Comparison of ENCODE assay signal across 30 mouse cellular contexts in genomic region chr7:144307853-144308409, GRCm38 (mm10).
DNase-seq lines count a peak whose midpoint lies in the region; ATAC-seq and TF ChIP-seq lines count a peak whose summit lies in the region.
"Had no signal": no experiment of that assay in that cellular context is flagged by ENCODE, and none has a peak within 500 bp of the region (broad histone marks: within the 10 kb centered on the region; RNA-seq: fewer than 3 reads in every experiment).

No protein-coding gene starts in this region.

- TF ChIP-seq POLR2A in olfactory bulb, adult 2 months (IDR thresholded peaks at IDR 0.05; ENCODE audit: insufficient read depth, low read depth, low read length) = no peak

- peak; percentile 72 to 74 for DNase-seq in cerebellum, postnatal 14 days
- no peak for DNase-seq in layer of hippocampus, adult 2 months (ENCODE audit: low spot score in 2 of 2)
- DNase-seq in layer of hippocampus, adult 18-20 months (ENCODE audit: low spot score in 2 of 2) = no peak
- peak; percentile 57 for DNase-seq in midbrain, embryonic 14.5 days
- DNase-seq in stomach, postnatal 0 days (ENCODE audit: low spot score) = no peak
- DNase-seq: adrenal gland, postnatal 25 days; cerebellum, adult 8-10 months; heart, postnatal 10 days; kidney, adult 8-10 months; kidney, postnatal 4 days; liver, embryonic 13.5 days; lung, adult 18-20 months; lung, postnatal 4 days; thymus, postnatal 4 days had no signal

- H3K27ac ChIP-seq in layer of hippocampus, adult 2 months = peak overlapping the region; percentile 51; the same call in 1 of the 2 replicates
- peak overlapping the region; percentile 64 for H3K27ac ChIP-seq in midbrain, embryonic 14.5 days (replicated peaks; ENCODE audit: low read depth, low read length)
- H3K27ac ChIP-seq in olfactory bulb, adult 2 months (ENCODE audit: insufficient read depth, low read depth, low read length) = peak overlapping the region; percentile 69
- H3K27ac ChIP-seq in intestine, embryonic 15.5 days = no peak overlapping the region
- no peak overlapping the region for H3K27ac ChIP-seq in stomach, postnatal 0 days (replicated peaks)
- H3K27ac ChIP-seq: embryonic facial prominence, embryonic 13.5 days; forebrain, embryonic 10.5 days; heart, embryonic 13.5 days; kidney, postnatal 0 days; left cerebral cortex, adult 2 months; limb, embryonic 10.5 days; limb, embryonic 15.5 days; liver, embryonic 13.5 days; neural tube, embryonic 15.5 days had no signal

- no peaks in the 10 kb centered on the region for H3K36me3 ChIP-seq in midbrain, embryonic 14.5 days (ENCODE audit: control insufficient read depth, insufficient read depth, low read length)
- no peaks in the 10 kb centered on the region for H3K36me3 ChIP-seq in intestine, embryonic 15.5 days
- no peaks in the 10 kb centered on the region for H3K36me3 ChIP-seq in stomach, postnatal 0 days (ENCODE audit: control insufficient read depth, insufficient read depth, low read length)
- H3K36me3 ChIP-seq: embryonic facial prominence, embryonic 13.5 days; forebrain, embryonic 10.5 days; heart, embryonic 13.5 days; limb, embryonic 10.5 days; limb, embryonic 15.5 days; liver, embryonic 13.5 days; neural tube, embryonic 15.5 days had no signal

- no peak overlapping the region for H3K9ac ChIP-seq in midbrain, embryonic 14.5 days (replicated peaks; ENCODE audit: low read length)
- H3K9ac ChIP-seq in intestine, embryonic 15.5 days = no peak overlapping the region
- no peak overlapping the region for H3K9ac ChIP-seq in stomach, postnatal 0 days (ENCODE audit: low read length)
- H3K9ac ChIP-seq: embryonic facial prominence, embryonic 13.5 days; heart, embryonic 13.5 days; limb, embryonic 15.5 days; liver, embryonic 13.5 days; neural tube, embryonic 15.5 days had no signal

- peaks cover 17% of the 10 kb centered on the region for H3K4me1 ChIP-seq in midbrain, embryonic 14.5 days (ENCODE audit: control insufficient read depth, insufficient read depth, low read length)
- peaks cover 16% of the 10 kb centered on the region for H3K4me1 ChIP-seq in olfactory bulb, adult 2 months (ENCODE audit: control insufficient read depth, insufficient read depth, low read length)
- H3K4me1 ChIP-seq in intestine, embryonic 15.5 days (replicated peaks) = no peaks in the 10 kb centered on the region
- H3K4me1 ChIP-seq in stomach, postnatal 0 days (replicated peaks; ENCODE audit: control insufficient read depth, insufficient read depth) = no peaks in the 10 kb centered on the region
- H3K4me1 ChIP-seq: embryonic facial prominence, embryonic 13.5 days; forebrain, embryonic 10.5 days; heart, embryonic 13.5 days; limb, embryonic 10.5 days; limb, embryonic 15.5 days; liver, embryonic 13.5 days; megakaryocyte, embryonic 14.5 days; neural tube, embryonic 15.5 days had no signal

- H3K27me3 ChIP-seq in midbrain, embryonic 14.5 days (ENCODE audit: control insufficient read depth, insufficient read depth, low read length) = no peaks in the 10 kb centered on the region
- H3K27me3 ChIP-seq in intestine, embryonic 15.5 days (replicated peaks) = no peaks in the 10 kb centered on the region
- no peaks in the 10 kb centered on the region for H3K27me3 ChIP-seq in stomach, postnatal 0 days (ENCODE audit: control insufficient read depth, insufficient read depth, low read length)
- H3K27me3 ChIP-seq: embryonic facial prominence, embryonic 13.5 days; heart, embryonic 13.5 days; limb, embryonic 15.5 days; liver, embryonic 13.5 days; neural tube, embryonic 15.5 days had no signal

- H3K9me3 ChIP-seq in midbrain, embryonic 14.5 days (ENCODE audit: control insufficient read depth, low read length) = no peaks in the 10 kb centered on the region
- no peaks in the 10 kb centered on the region for H3K9me3 ChIP-seq in intestine, embryonic 15.5 days
- no peaks in the 10 kb centered on the region for H3K9me3 ChIP-seq in stomach, postnatal 0 days (ENCODE audit: control insufficient read depth, low read length)
- H3K9me3 ChIP-seq: embryonic facial prominence, embryonic 13.5 days; forebrain, embryonic 10.5 days; heart, embryonic 13.5 days; limb, embryonic 10.5 days; limb, embryonic 15.5 days; liver, embryonic 13.5 days; megakaryocyte, embryonic 14.5 days; neural tube, embryonic 15.5 days had no signal

- H3K4me2 ChIP-seq in midbrain, embryonic 14.5 days (ENCODE audit: low read length) = no peak overlapping the region
- H3K4me2 ChIP-seq in intestine, embryonic 15.5 days (replicated peaks) = no peak overlapping the region
- H3K4me2 ChIP-seq in stomach, postnatal 0 days (replicated peaks; ENCODE audit: low read depth) = no peak overlapping the region
- H3K4me2 ChIP-seq: embryonic facial prominence, embryonic 13.5 days; heart, embryonic 13.5 days; limb, embryonic 15.5 days; liver, embryonic 13.5 days; neural tube, embryonic 15.5 days had no signal

- H3K4me3 ChIP-seq in layer of hippocampus, adult 2 months = no peak overlapping the region
- H3K4me3 ChIP-seq in midbrain, embryonic 14.5 days (replicated peaks; ENCODE audit: low read depth, low read length) = no peak overlapping the region
- no peak overlapping the region for H3K4me3 ChIP-seq in olfactory bulb, adult 2 months (ENCODE audit: insufficient read depth, low read depth, low read length)
- no peak overlapping the region for H3K4me3 ChIP-seq in intestine, embryonic 15.5 days (replicated peaks)
- H3K4me3 ChIP-seq in stomach, postnatal 0 days (ENCODE audit: low read depth, low read length) = no peak overlapping the region
- H3K4me3 ChIP-seq: embryonic facial prominence, embryonic 13.5 days; forebrain, embryonic 10.5 days; heart, embryonic 13.5 days; left cerebral cortex, adult 2 months; limb, embryonic 10.5 days; limb, embryonic 15.5 days; liver, embryonic 13.5 days; megakaryocyte, embryonic 14.5 days; neural tube, embryonic 15.5 days had no signal

- TF ChIP-seq EP300 in stomach, postnatal 0 days (optimal IDR thresholded peaks at IDR 0.05) = no peak

- ATAC-seq in cerebellum, adult (ENCODE audit: insufficient number of reproducible peaks, low FRiP score, low TSS enrichment) = no peak
- no peak for ATAC-seq in midbrain, embryonic 14.5 days (ENCODE audit: low FRiP score, low TSS enrichment)
- ATAC-seq in intestine, embryonic 15.5 days = no peak
- ATAC-seq in stomach, postnatal 0 days (ENCODE audit: low FRiP score, low TSS enrichment) = no peak
- ATAC-seq: CD4-positive, CD25-positive, alpha-beta regulatory T cell, adult 4 months; forebrain, embryonic 16.5 days; inflammation-experienced regulatory T-cells, adult 6 months; lung, postnatal 0 days had no signal

- 59% methylated on average over 10 of the region's 10 CpGs for WGBS in midbrain, embryonic 14.5 days
- WGBS in olfactory bulb, adult 2 months = 32% methylated on average over 10 of the region's 10 CpGs
- 79% methylated on average over 10 of the region's 10 CpGs for WGBS in intestine, embryonic 15.5 days
- 75% methylated on average over 10 of the region's 10 CpGs for WGBS in stomach, postnatal 0 days

- TF ChIP-seq CTCF in layer of hippocampus, adult 2 months (conservative IDR thresholded peaks at IDR 0.05) = no peak
- TF ChIP-seq CTCF in olfactory bulb, adult 2 months (IDR thresholded peaks at IDR 0.05; ENCODE audit: insufficient read depth, low read depth, low read length) = no peak
- no peak for TF ChIP-seq CTCF in stomach, postnatal 0 days (IDR thresholded peaks at IDR 0.05; ENCODE audit: low read depth)

Comparison
In these comparisons a context has a peak if more than half of its experiments do, and no peak if none do; other contexts are left out.
1. DNase-seq: peak in cerebellum, postnatal 14 days (2 of 2) and midbrain, embryonic 14.5 days (single experiment); none in layer of hippocampus, adult 2 months (0 of 2), layer of hippocampus, adult 18-20 months (0 of 2) and stomach, postnatal 0 days (single experiment).
2. H3K27ac ChIP-seq: peak in layer of hippocampus, adult 2 months (single experiment), midbrain, embryonic 14.5 days (single experiment) and olfactory bulb, adult 2 months (single experiment); none in intestine, embryonic 15.5 days (single experiment) and stomach, postnatal 0 days (single experiment).